Mouse (Mus musculus) lung, postnatal 0 days (tissue): Measurements from ENCODE around the gene F12. TPM values are rescaled to one million over a fixed set of nuclear protein-coding genes. Genes with fewer than 3 reads are reported as not detected.
A peak's percentile ranks its signal among the peaks of the same experiment; 100 is the strongest.

Experiments
- ATAC-seq: fragments of 200-750 bp; cut with Nextera tagmentation; 2 replicates; pipeline ENCODE4 v1.8.0; 2017; ENCODE audit warnings: moderate library complexity
- DNase-seq: peaks from one replicate; pipeline ENCODE4 v3.0.0-alpha.2; 2016; ENCODE audit warnings: low spot score
- H3K27ac ChIP-seq: fragments of 300-500 bp; sonication (generic); 2 replicates; pipeline ENCODE4 v1.5.1; 2014; ENCODE audit warnings: antibody characterized with exemption, mild to moderate bottlenecking, low read length, mixed read lengths
- H3K27me3 ChIP-seq: fragments of 300-500 bp; sonication (generic); replicated peaks from 2 replicates; pipeline ENCODE4 v1.6.1; 2014; ENCODE audit warnings: low read length, mixed read lengths; ENCODE audit not compliant: insufficient read depth
- H3K36me3 ChIP-seq: fragments of 300-500 bp; sonication (generic); 2 replicates; pipeline ENCODE4 v1.6.1; 2014; ENCODE audit warnings: low read length, mixed read lengths; ENCODE audit not compliant: insufficient read depth
- H3K4me1 ChIP-seq: fragments of 300-500 bp; sonication (generic); 2 replicates; pipeline ENCODE4 v1.6.1; 2014; ENCODE audit warnings: antibody characterized with exemption, low read depth, low read length, mixed read lengths; ENCODE audit not compliant: insufficient read depth
- H3K4me2 ChIP-seq: fragments of 300-500 bp; sonication (generic); replicated peaks from 2 replicates; pipeline ENCODE4 v1.6.1; 2014; ENCODE audit warnings: low read depth, mild to moderate bottlenecking, low read length, moderate library complexity, mixed read lengths
- H3K4me3 ChIP-seq: fragments of 300-500 bp; sonication (generic); 2 replicates; pipeline ENCODE4 v1.5.1; 2014; ENCODE audit warnings: low read depth, low read length
- H3K9ac ChIP-seq: fragments of 300-500 bp; sonication (generic); replicated peaks from 2 replicates; pipeline ENCODE4 v1.6.1; 2014; ENCODE audit warnings: low read depth, mild to moderate bottlenecking
- H3K9me3 ChIP-seq: fragments of 300-500 bp; sonication (generic); 2 replicates; pipeline ENCODE4 v1.6.1; 2016; ENCODE audit warnings: low read length, mixed read lengths
- CTCF ChIP-seq: IDR thresholded peaks from 2 replicates; pipeline ENCODE4 v1.5.1; 2016; ENCODE audit warnings: antibody characterized with exemption, mild to moderate bottlenecking
- EP300 ChIP-seq: IDR thresholded peaks from 2 replicates; pipeline ENCODE4 v1.6.1; 2016; ENCODE audit warnings: antibody characterized with exemption, mild to moderate bottlenecking, control low read depth
- WGBS: fragments of 180-500 bp; shearing (Covaris S2); extraction: QIAGEN DNeasy Blood & Tissue Kit; methylation state at CpG from one replicate; pipeline ENCODE4 v1.1.7; 2014; 5-methylcytosine and 5-hydroxymethylcytosine counted together
- polyA plus RNA-seq: library from polyadenylated mRNA; unstranded; fragments of >200 nt; fragmentation: Nextera tagmentation; extraction: Ambion mirVana; gene quantifications from 2 replicates; pipeline ENCODE4 v1.2.1, GENCODE M21; 2015

The F12 gene
- polyA plus RNA-seq, 1 experiment from 2014 or later = not detected

DNA sequence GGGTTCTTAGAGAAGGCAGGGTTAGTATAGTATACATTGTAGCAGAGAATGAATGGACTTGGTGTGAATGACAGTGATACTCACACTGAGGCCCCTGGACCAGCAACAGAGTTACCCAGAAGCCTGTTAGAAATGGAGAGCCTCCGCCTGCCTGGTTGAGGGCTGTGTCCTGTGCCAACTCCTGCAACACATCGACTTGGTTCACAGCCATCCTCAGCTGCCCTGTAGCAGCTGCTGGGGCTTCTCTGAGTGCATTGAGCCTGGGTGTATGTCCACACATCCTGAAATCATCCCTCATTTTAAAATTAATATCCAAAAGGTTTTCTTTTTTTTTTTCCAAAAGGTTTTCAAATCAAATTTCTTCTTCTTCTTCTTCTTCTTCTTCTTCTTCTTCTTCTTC, 50.7 kb downstream of the F12 start:
- H3K4me1 ChIP-seq = no peaks in the 10 kb centered on the region
- no peak overlapping the region for H3K9ac ChIP-seq
- H3K9me3 ChIP-seq = no peaks in the 10 kb centered on the region
- TF ChIP-seq CTCF (no peak), EP300 (no peak)
- 58% methylated on average over 2 of the region's 2 CpGs for WGBS
- peaks cover 10% of the 10 kb centered on the region; the same call in 1 of the 2 replicates for H3K27me3 ChIP-seq
- ATAC-seq (no peak), DNase-seq (no peak)
- no peak overlapping the region for H3K27ac ChIP-seq
- H3K36me3 ChIP-seq = no peaks in the 10 kb centered on the region
- no peak overlapping the region for H3K4me3 ChIP-seq
- H3K4me2 ChIP-seq = no peak overlapping the region

DNA sequence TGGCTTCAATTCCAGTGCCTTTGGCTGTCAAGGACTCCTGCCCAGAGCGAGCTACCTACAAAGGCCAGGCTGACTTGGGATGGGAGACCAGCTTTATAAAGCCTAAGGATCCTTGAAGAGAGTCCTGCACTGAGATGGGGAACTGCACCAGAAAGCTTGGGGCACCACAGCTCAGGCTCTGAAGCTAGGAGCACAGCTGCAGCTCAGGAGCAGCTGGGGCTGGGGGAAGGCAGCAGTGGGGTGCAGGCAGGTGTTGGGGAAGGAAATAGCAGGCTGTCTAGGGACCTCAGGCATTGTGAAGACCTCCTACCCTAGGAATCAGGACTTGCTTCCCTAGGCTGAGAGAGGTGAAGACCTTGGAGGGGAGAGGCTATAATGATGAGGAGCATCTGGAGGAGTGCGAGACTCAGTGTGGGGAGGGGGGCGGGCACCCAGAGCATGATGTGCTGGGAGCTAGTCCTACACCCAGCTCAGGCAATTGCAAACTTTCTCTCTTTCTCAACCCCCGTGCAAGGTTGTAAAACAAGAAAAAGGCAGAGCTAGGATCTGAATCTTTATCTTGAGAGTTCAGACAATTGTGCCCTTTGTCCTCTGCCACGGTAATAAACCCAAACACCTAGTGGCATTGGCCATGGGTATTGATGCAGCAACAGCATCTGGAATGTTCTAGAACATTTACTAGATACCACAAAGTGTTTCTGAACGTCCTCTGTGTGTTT, 52.2 kb downstream of the F12 start:
- H3K27me3 ChIP-seq = peaks cover 7% of the 10 kb centered on the region; the same call in 1 of the 2 replicates
- no peak overlapping the region for H3K4me2 ChIP-seq
- no peak for ATAC-seq
- no peaks in the 10 kb centered on the region for H3K36me3 ChIP-seq
- H3K9me3 ChIP-seq = no peaks in the 10 kb centered on the region
- no peak overlapping the region for H3K27ac ChIP-seq
- H3K4me1 ChIP-seq = no peaks in the 10 kb centered on the region; the same call in 1 of the 2 replicates
- 58% methylated on average over 6 of the region's 6 CpGs for WGBS
- H3K4me3 ChIP-seq = no peak overlapping the region
- no peak overlapping the region for H3K9ac ChIP-seq
- TF ChIP-seq EP300 = no peak
- TF ChIP-seq CTCF = no peak
- no peak for DNase-seq

DNA sequence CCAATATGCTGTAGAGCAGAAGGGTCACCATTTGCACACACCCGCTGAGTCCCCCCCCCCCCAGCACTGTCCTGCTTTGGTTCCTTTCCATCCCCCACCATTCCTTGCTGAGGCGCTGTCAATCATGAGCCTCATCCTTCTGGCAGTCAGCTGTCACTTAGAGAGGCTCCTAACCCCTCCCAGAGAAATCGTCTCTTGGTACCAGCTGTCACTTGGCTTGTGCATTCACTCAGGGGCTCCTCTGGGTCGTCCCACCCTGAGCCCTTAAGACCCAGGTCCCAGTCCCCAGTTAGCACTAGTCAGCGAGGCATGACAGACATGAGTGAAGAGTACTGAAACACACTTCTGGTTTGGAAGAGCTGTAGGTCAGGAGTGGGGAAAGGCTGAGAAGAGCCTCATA, 54.9 kb downstream of the F12 start:
- no peak overlapping the region for H3K4me2 ChIP-seq
- ATAC-seq (no peak), DNase-seq (no peak)
- no peaks in the 10 kb centered on the region for H3K9me3 ChIP-seq
- H3K36me3 ChIP-seq = no peaks in the 10 kb centered on the region
- H3K4me1 ChIP-seq = no peaks in the 10 kb centered on the region; the same call in 1 of the 2 replicates
- TF ChIP-seq EP300 (no peak), CTCF (no peak)
- no peak overlapping the region for H3K4me3 ChIP-seq
- H3K27me3 ChIP-seq = no peaks in the 10 kb centered on the region
- no peak overlapping the region for H3K27ac ChIP-seq
- H3K9ac ChIP-seq = no peak overlapping the region
- 57% methylated on average over 5 of the region's 5 CpGs for WGBS

DNA sequence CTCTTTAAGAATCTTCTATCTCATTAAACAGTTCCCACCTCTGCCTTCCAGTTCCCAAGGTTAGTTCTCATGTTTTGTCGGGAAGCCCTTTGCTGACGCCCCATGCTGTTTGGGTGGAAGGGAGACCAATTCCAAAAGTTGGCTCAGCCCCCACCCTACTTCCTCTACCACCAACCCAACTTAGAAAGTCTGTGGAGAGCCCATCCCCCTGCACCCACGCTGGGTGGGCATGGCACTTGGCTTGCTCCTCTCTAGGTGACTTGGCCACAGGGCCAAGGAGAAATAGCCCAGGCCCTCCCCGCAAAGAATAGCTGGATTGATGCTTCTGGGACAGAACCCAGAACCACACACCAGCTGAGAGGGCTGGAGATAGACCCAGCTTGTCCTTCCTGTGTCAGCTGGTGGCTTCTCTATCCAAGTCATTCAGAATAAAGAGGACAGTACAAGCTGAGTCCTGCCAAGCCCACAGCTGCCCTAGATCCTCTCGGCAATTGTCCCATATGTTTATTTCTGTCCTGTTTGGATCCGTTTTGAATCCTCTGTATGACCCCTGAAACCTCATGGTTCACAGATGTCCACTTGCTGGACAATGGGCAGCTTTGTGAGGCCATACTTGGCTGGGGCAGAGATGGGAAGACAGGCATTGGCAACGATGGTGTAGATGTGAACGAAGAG, 55.4 kb downstream of the F12 start:
- 59% methylated on average over 8 of the region's 8 CpGs for WGBS
- no peak overlapping the region for H3K9ac ChIP-seq
- no peak for DNase-seq
- H3K4me3 ChIP-seq = no peak overlapping the region
- no peak overlapping the region for H3K4me2 ChIP-seq
- no peaks in the 10 kb centered on the region for H3K27me3 ChIP-seq
- H3K4me1 ChIP-seq = no peaks in the 10 kb centered on the region; the same call in 1 of the 2 replicates
- ATAC-seq = peak; percentile 13; the same call in 1 of the 2 replicates
- TF ChIP-seq CTCF (no peak), EP300 (no peak)
- no peaks in the 10 kb centered on the region for H3K36me3 ChIP-seq
- H3K27ac ChIP-seq = no peak overlapping the region
- no peaks in the 10 kb centered on the region for H3K9me3 ChIP-seq

DNA sequence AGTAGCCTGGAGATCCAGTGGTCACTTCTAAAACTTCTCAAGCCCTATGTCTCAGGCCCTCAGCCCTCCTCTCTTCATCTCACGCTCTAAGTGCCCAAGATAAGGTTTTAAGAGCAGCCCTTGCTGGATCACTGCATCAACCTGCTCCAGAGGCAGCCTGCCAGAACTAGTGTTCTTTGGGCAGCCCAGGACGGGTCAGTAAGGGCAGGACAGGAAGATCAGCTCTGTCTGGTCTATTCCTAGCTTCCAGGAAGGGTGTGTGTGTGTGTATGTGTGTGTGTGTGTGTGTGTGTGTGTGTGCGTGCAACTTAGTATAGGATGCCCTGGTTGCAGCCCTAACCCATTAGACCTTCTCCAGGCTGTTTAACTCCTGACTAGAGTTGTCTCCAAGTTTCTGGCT, 56.4 kb downstream of the F12 start:
- Histone ChIP-seq H3K4me3 (peak overlapping the region; percentile 12; the same call in 1 of the 2 replicates), H3K4me2 (0 out of 2 replicates have a peak overlapping the region, but pooled peaks have one; percentile 36), H3K9me3 (no peaks in the 10 kb centered on the region), H3K27me3 (no peaks in the 10 kb centered on the region), H3K27ac (peak overlapping the region; percentile 14; the same call in 1 of the 2 replicates), H3K4me1 (no peaks in the 10 kb centered on the region; the same call in 1 of the 2 replicates), H3K9ac (no peak overlapping the region), H3K36me3 (no peaks in the 10 kb centered on the region)
- TF ChIP-seq CTCF (no peak), EP300 (0 out of 2 replicates have a peak, but pooled peaks have one; percentile 3)
- peak; percentile 68 for ATAC-seq
- WGBS = 26% methylated on average over 3 of the region's 3 CpGs
- DNase-seq = no peak

DNA sequence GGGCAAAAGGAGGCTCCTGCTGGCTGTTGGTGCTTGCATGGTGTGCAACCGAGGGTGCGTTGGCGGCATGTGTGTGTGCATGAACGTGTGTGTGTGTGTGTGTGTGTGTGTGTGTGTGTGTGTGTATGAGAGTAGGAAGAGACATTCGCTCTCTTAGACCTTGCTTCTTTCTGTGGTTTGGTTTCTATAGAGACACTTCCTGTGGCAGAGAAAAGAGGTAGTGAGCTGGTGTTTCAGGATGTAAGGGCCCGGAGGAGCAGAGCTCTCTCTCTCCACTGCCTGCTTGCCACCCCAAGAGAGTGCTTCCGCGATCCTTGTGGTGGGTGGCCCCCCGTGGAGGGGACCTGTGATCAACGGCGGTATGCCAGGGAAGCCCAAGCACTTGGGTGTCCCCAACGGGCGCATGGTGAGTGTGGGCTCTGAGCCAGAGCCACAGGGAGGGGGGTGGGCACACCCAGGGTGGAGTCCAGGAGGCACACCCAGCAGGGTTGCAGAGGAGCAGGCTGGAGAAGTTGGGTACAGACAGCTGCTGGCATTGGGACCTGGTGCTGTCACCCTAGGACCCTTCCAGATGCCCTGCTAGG, 57.0 kb downstream of the F12 start, which contains the start of gene Rgs14:
Rgs14 (plus strand) TSS at position 202 of the 584 bp plus-strand sequence.
- 18% methylated on average over 10 of the region's 13 CpGs for WGBS
- H3K9ac ChIP-seq = no peak within 1 kb of the TSS
- H3K27ac ChIP-seq = peak within 1 kb of the TSS; percentile 38; the same call in 1 of the 2 replicates
- H3K4me2 ChIP-seq = peak within 1 kb of the TSS; percentile 36; the same call in 1 of the 2 replicates
- H3K4me1 ChIP-seq = no peaks in the 10 kb centered on the region; the same call in 1 of the 2 replicates
- H3K4me3 ChIP-seq = peak within 1 kb of the TSS; percentile 12; the same call in 1 of the 2 replicates
- H3K36me3 ChIP-seq = no peaks in the 10 kb centered on the region
- no peaks in the 10 kb centered on the region for H3K27me3 ChIP-seq
- TF ChIP-seq EP300 (no peak), CTCF (no peak)
- ATAC-seq = peak; percentile 73
- peak; percentile 50 for DNase-seq
- H3K9me3 ChIP-seq = no peaks in the 10 kb centered on the region
